Comparison of ENCODE assay signal across 30 mouse cellular contexts in the genomic region with DNA sequence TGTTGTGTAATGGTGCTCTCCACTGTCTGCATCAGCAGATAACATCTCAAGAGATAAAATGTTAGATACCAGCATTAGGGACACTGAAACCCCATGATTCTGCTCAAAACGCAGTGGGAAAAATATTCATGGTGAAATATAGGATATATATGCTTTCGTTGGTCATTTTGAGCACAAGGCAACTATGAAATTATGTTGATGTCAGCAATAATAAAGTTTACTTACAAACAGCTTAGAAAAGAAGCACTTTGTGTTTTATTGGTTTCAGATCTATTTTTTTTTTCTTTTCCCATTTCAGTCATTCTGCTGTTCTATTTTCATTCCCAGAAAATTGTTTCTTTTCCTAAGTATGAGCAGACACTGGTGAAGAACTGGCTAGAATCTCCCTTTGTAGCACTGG.
"Had no signal": no experiment of that assay in that cellular context is flagged by ENCODE, and none has a peak within 500 bp of the region (broad histone marks: within the 10 kb centered on the region; RNA-seq: fewer than 3 reads in every experiment).

No protein-coding gene starts in this region.

- H3K9me3 ChIP-seq: limb, embryonic 10.5 days; limb, embryonic 12.5 days; limb, embryonic 13.5 days; limb, embryonic 15.5 days; liver, embryonic 12.5 days; liver, embryonic 13.5 days; liver, embryonic 15.5 days; lung, embryonic 15.5 days; megakaryocyte, embryonic 14.5 days; midbrain, embryonic 10.5 days; midbrain, embryonic 12.5 days; midbrain, embryonic 13.5 days; midbrain, embryonic 15.5 days; neural tube, embryonic 12.5 days had no signal

- H3K9ac ChIP-seq: limb, embryonic 12.5 days; limb, embryonic 13.5 days; limb, embryonic 15.5 days; liver, embryonic 12.5 days; liver, embryonic 13.5 days; liver, embryonic 14.5 days; liver, embryonic 15.5 days; liver, postnatal 0 days; lung, embryonic 14.5 days; lung, embryonic 15.5 days; midbrain, embryonic 12.5 days; midbrain, embryonic 13.5 days; midbrain, embryonic 15.5 days; neural tube, embryonic 12.5 days had no signal

- H3K4me3 ChIP-seq: limb, embryonic 10.5 days; limb, embryonic 12.5 days; limb, embryonic 13.5 days; limb, embryonic 15.5 days; liver, embryonic 12.5 days; liver, embryonic 13.5 days; liver, embryonic 15.5 days; lung, embryonic 15.5 days; midbrain, embryonic 10.5 days; midbrain, embryonic 12.5 days; midbrain, embryonic 13.5 days; midbrain, embryonic 15.5 days; myocyte; neural tube, embryonic 12.5 days had no signal

- H3K4me2 ChIP-seq: limb, embryonic 12.5 days; limb, embryonic 13.5 days; limb, embryonic 15.5 days; liver, embryonic 11.5 days; liver, embryonic 12.5 days; liver, embryonic 13.5 days; liver, embryonic 15.5 days; lung, embryonic 14.5 days; lung, embryonic 15.5 days; midbrain, embryonic 11.5 days; midbrain, embryonic 12.5 days; midbrain, embryonic 13.5 days; midbrain, embryonic 15.5 days; neural tube, embryonic 12.5 days had no signal

- H3K27ac ChIP-seq: limb, embryonic 10.5 days; limb, embryonic 12.5 days; limb, embryonic 13.5 days; limb, embryonic 15.5 days; liver, embryonic 12.5 days; liver, embryonic 13.5 days; liver, embryonic 14.5 days; liver, embryonic 15.5 days; lung, embryonic 15.5 days; macrophage; midbrain, embryonic 10.5 days; midbrain, embryonic 12.5 days; midbrain, embryonic 13.5 days; midbrain, embryonic 15.5 days; neural tube, embryonic 12.5 days had no signal

- H3K4me1 ChIP-seq: limb, embryonic 10.5 days; limb, embryonic 15.5 days; midbrain, embryonic 10.5 days had no signal

- H3K36me3 ChIP-seq: midbrain, embryonic 12.5 days; midbrain, embryonic 15.5 days had no signal

- DNase-seq: left cerebral cortex, postnatal 4 days; liver; liver, embryonic 13.5 days; liver, postnatal 0 days; lung, adult 18-20 months; lung, adult 2 months; lung, embryonic 14.5 days; lung, postnatal 10 days; lung, postnatal 14 days; lung, postnatal 36 days; lung, postnatal 4 days; midbrain, embryonic 14.5 days had no signal

- H3K27me3 ChIP-seq: limb, embryonic 12.5 days; limb, embryonic 13.5 days; limb, embryonic 15.5 days; liver, embryonic 12.5 days; liver, embryonic 13.5 days; liver, embryonic 15.5 days; lung, embryonic 15.5 days; megakaryocyte, embryonic 14.5 days; midbrain, embryonic 12.5 days; midbrain, embryonic 13.5 days; midbrain, embryonic 15.5 days; neural tube, embryonic 12.5 days had no signal
